Mouse (Mus musculus): ENCODE results near the gene Cdc37l1.

DNA sequence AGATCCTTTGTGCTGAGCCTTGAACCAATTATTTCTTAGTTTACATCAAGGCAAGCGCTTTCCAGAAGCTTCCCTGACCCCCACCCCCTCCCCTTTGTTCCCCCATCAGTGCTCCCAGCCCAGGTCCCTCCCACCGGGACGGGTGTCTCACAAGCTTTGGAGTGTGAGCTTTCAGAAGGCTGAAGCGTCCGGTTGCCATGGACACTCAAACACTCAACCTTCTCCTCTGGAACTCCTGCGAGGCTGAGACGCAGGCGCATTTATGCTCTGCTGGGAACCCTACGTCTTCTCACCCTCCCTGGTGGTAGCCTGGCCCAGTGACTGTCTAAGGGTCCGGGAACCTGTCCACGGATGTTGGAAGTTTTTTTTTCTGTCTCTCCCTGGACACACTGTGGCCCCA is 22.5 kb upstream of the Cdc37l1 start, which contains the start of gene 4430402I18Rik:
- TF ChIP-seq CTCF (IDR thresholded peaks at IDR 0.05; ENCODE audit: insufficient read depth, low read length) (no peak), POLR2A (IDR thresholded peaks at IDR 0.05; ENCODE audit: borderline replicate concordance, extremely low read depth, low read depth, low read length) (no peak)
